Comparison of ENCODE assay signal across 8 mouse cellular contexts in the genomic region with DNA sequence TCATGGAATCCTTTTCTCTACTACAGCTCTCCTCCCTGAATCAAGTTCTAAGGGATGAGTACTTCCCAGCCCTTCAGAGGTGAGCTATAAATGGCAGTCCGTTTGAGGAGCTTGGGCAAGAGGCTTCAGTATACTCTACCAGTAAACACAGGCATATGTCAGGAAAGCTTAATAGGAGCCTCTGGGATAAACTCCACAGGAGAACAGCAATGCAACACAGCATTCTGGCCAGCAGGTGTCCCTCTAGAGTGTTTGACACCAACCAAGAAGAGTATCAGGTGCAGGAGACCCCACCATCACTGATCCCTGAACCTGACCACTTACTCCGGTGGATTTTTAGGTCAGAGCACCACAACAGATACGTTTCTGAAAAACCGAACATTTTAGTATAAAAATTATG.
DNase-seq lines count a peak whose midpoint lies in the region; ATAC-seq and TF ChIP-seq lines count a peak whose summit lies in the region.

No protein-coding gene starts in this region.

- TF ChIP-seq RAD21 in MEL (IDR thresholded peaks at IDR 0.05; ENCODE audit: low read depth, low read length) = peak; percentile 53

- H3K27me3 ChIP-seq in hindbrain, embryonic 11.5 days (ENCODE audit: control insufficient read depth, insufficient read depth, low read length) = no peaks in the 10 kb centered on the region
- H3K27me3 ChIP-seq in hindbrain, embryonic 12.5 days = no peaks in the 10 kb centered on the region
- H3K27me3 ChIP-seq in MEL (ENCODE audit: control insufficient read depth in 1 of 2, insufficient read depth in 2 of 2, low read length in 2 of 2) = no peaks in the 10 kb centered on the region
- no peaks in the 10 kb centered on the region for H3K27me3 ChIP-seq in embryonic facial prominence, embryonic 11.5 days (ENCODE audit: control insufficient read depth, insufficient read depth, low read length)

- TF ChIP-seq POLR2A in MEL (IDR thresholded peaks at IDR 0.05; ENCODE audit: control insufficient read depth in 1 of 2, insufficient read depth in 1 of 2, low read depth in 1 of 2, low read length in 2 of 2, poor library complexity in 1 of 2) = no peak

- H3K4me2 ChIP-seq in hindbrain, embryonic 11.5 days (replicated peaks; ENCODE audit: low read depth, low read length) = no peak overlapping the region
- no peak overlapping the region for H3K4me2 ChIP-seq in hindbrain, embryonic 12.5 days (replicated peaks)
- no peak overlapping the region for H3K4me2 ChIP-seq in embryonic facial prominence, embryonic 11.5 days (ENCODE audit: low read depth, low read length)

- ATAC-seq in hindbrain, embryonic 11.5 days (ENCODE audit: low FRiP score) = no peak
- no peak for ATAC-seq in hindbrain, embryonic 12.5 days (ENCODE audit: low FRiP score)
- ATAC-seq in embryonic facial prominence, embryonic 11.5 days (replicated peaks; ENCODE audit: insufficient number of reproducible peaks, low FRiP score, low TSS enrichment, low read depth) = no peak
- ATAC-seq in megakaryocyte progenitor cell, adult 5-6 weeks (replicated peaks; ENCODE audit: poor library complexity) = peak; percentile 72
- ATAC-seq in frontal cortex, adult (ENCODE audit: low TSS enrichment) = no peak

- H3K4me1 ChIP-seq in hindbrain, embryonic 11.5 days (replicated peaks; ENCODE audit: control insufficient read depth, insufficient read depth, low read length) = no peaks in the 10 kb centered on the region
- no peaks in the 10 kb centered on the region for H3K4me1 ChIP-seq in hindbrain, embryonic 12.5 days
- no peaks in the 10 kb centered on the region for H3K4me1 ChIP-seq in MEL (ENCODE audit: control insufficient read depth in 1 of 2, insufficient read depth in 2 of 2, low read length in 2 of 2)
- no peaks in the 10 kb centered on the region for H3K4me1 ChIP-seq in embryonic facial prominence, embryonic 11.5 days (ENCODE audit: control insufficient read depth, insufficient read depth, low read length)

- 64% methylated on average over 4 of the region's 4 CpGs for WGBS in hindbrain, embryonic 11.5 days
- WGBS in hindbrain, embryonic 12.5 days = 63% methylated on average over 4 of the region's 4 CpGs
- 61% methylated on average over 4 of the region's 4 CpGs for WGBS in embryonic facial prominence, embryonic 11.5 days

- TF ChIP-seq CTCF in MEL (IDR thresholded peaks at IDR 0.05 in 2 of 3, conservative IDR thresholded peaks at IDR 0.05 in 1 of 3; ENCODE audit: control insufficient read depth in 1 of 3, insufficient read depth in 1 of 3, low read depth in 2 of 3, low read length in 3 of 3, poor library complexity in 1 of 3, severe bottlenecking in 1 of 3) = peak; percentile 64 to 73 (median 70)

- H3K4me3 ChIP-seq in hindbrain, embryonic 11.5 days (ENCODE audit: low read depth, low read length) = no peak overlapping the region
- no peak overlapping the region for H3K4me3 ChIP-seq in hindbrain, embryonic 12.5 days
- no peak overlapping the region for H3K4me3 ChIP-seq in MEL (ENCODE audit: control insufficient read depth in 1 of 2, insufficient read depth in 1 of 2, low read depth in 2 of 2, low read length in 2 of 2)
- H3K4me3 ChIP-seq in embryonic facial prominence, embryonic 11.5 days (ENCODE audit: low read depth, low read length) = no peak overlapping the region

- peak; percentile 53 for DNase-seq in hindbrain, embryonic 11.5 days (ENCODE audit: low spot score)
- peak; percentile 71 for DNase-seq in 3T3-L1 (ENCODE audit: low read depth, low spot score)
- peak; percentile 58 for DNase-seq in MEL (ENCODE audit: low read depth, low spot score)
- peak; percentile 60 for DNase-seq in embryonic facial prominence, embryonic 11.5 days (ENCODE audit: low spot score)
- no peak for DNase-seq in spleen, adult 12 weeks (ENCODE audit: low spot score)

- no peak overlapping the region for H3K9ac ChIP-seq in hindbrain, embryonic 11.5 days (ENCODE audit: low read depth, low read length)
- no peak overlapping the region for H3K9ac ChIP-seq in hindbrain, embryonic 12.5 days
- no peak overlapping the region for H3K9ac ChIP-seq in MEL (ENCODE audit: control insufficient read depth, low read depth, low read length, poor library complexity, severe bottlenecking)
- no peak overlapping the region for H3K9ac ChIP-seq in embryonic facial prominence, embryonic 11.5 days (replicated peaks; ENCODE audit: low read length)

- no peak for TF ChIP-seq EP300 in MEL (IDR thresholded peaks at IDR 0.05; ENCODE audit: low read depth in 1 of 2, low read length in 2 of 2)

- no peak overlapping the region for H3K27ac ChIP-seq in hindbrain, embryonic 11.5 days (ENCODE audit: low read depth, low read length)
- no peak overlapping the region for H3K27ac ChIP-seq in hindbrain, embryonic 12.5 days
- H3K27ac ChIP-seq in MEL (ENCODE audit: control insufficient read depth, low read depth, low read length) = no peak overlapping the region
- no peak overlapping the region for H3K27ac ChIP-seq in embryonic facial prominence, embryonic 11.5 days (replicated peaks; ENCODE audit: low read depth, low read length)

- no peaks in the 10 kb centered on the region for H3K79me2 ChIP-seq in MEL (ENCODE audit: control insufficient read depth, insufficient read depth, low read length, poor library complexity)

- H3K9me3 ChIP-seq in hindbrain, embryonic 11.5 days (ENCODE audit: control insufficient read depth, low read length) = no peaks in the 10 kb centered on the region
- H3K9me3 ChIP-seq in hindbrain, embryonic 12.5 days (replicated peaks) = peaks cover 11% of the 10 kb centered on the region; the same call in 1 of the 2 replicates
- no peaks in the 10 kb centered on the region for H3K9me3 ChIP-seq in MEL (replicated peaks; ENCODE audit: insufficient read depth, low read length)
- no peaks in the 10 kb centered on the region for H3K9me3 ChIP-seq in embryonic facial prominence, embryonic 11.5 days (replicated peaks; ENCODE audit: control insufficient read depth, low read length)

- H3K36me3 ChIP-seq in hindbrain, embryonic 11.5 days (ENCODE audit: control insufficient read depth, insufficient read depth, low read length) = no peaks in the 10 kb centered on the region
- H3K36me3 ChIP-seq in hindbrain, embryonic 12.5 days = no peaks in the 10 kb centered on the region
- no peaks in the 10 kb centered on the region for H3K36me3 ChIP-seq in MEL (ENCODE audit: control insufficient read depth in 1 of 2, insufficient read depth in 2 of 2, low read length in 2 of 2)
- H3K36me3 ChIP-seq in embryonic facial prominence, embryonic 11.5 days (replicated peaks; ENCODE audit: control insufficient read depth, insufficient read depth, low read depth, low read length) = no peaks in the 10 kb centered on the region

TF ChIP-seq in MEL, 35 proteins besides CTCF, POLR2A, EP300 and RAD21:
- TF ChIP-seq SMC3 (IDR thresholded peaks at IDR 0.05; ENCODE audit: low read depth, low read length) (peak; percentile 79), NRF1 (IDR thresholded peaks at IDR 0.05; ENCODE audit: insufficient read depth, low read depth, low read length, poor library complexity, severe bottlenecking) (no peak), ZC3H11A (IDR thresholded peaks at IDR 0.05; ENCODE audit: low read depth, low read length) (peak; percentile 31; the same call in 1 of the 2 replicates), JUND (IDR thresholded peaks at IDR 0.05; ENCODE audit: low read depth, low read length) (no peak)
